Mouse (Mus musculus) liver, postnatal 0 days (tissue): ENCODE data around the gene Lrrc75a. TPM values are rescaled to one million over a fixed set of nuclear protein-coding genes. Genes with fewer than 3 reads are reported as not detected.

Experiments
- ATAC-seq: fragments of 200-750 bp; cut with Nextera tagmentation; 2 replicates; pipeline ENCODE4 v1.8.0; 2017; ENCODE audit warnings: mild to moderate bottlenecking, moderate library complexity
- DNase-seq: peaks from one replicate; pipeline ENCODE4 v3.0.0-alpha.2; 2016
- H3K27ac ChIP-seq: fragments of 300-500 bp; sonication (generic); 2 replicates; pipeline ENCODE4 v1.5.1; 2014; ENCODE audit warnings: antibody characterized with exemption, moderate library complexity, mild to moderate bottlenecking, low read depth
- H3K27me3 ChIP-seq: fragments of 300-500 bp; sonication (generic); 2 replicates; pipeline ENCODE4 v1.6.1; 2014; ENCODE audit warnings: low read length, control low read depth, mixed read lengths; ENCODE audit not compliant: insufficient read depth
- H3K36me3 ChIP-seq: fragments of 300-500 bp; sonication (generic); replicated peaks from 2 replicates; pipeline ENCODE4 v1.6.1; 2014; ENCODE audit warnings: mild to moderate bottlenecking, control low read depth, low read length, moderate library complexity, mixed read lengths; ENCODE audit not compliant: insufficient read depth
- H3K4me1 ChIP-seq: fragments of 300-500 bp; sonication (generic); 2 replicates; pipeline ENCODE4 v1.6.1; 2014; ENCODE audit warnings: antibody characterized with exemption, mild to moderate bottlenecking, control low read depth; ENCODE audit not compliant: insufficient read depth
- H3K4me2 ChIP-seq: fragments of 300-500 bp; sonication (generic); 2 replicates; pipeline ENCODE4 v1.6.1; 2014; ENCODE audit warnings: low read depth, mild to moderate bottlenecking, low read length, moderate library complexity, mixed read lengths
- H3K4me3 ChIP-seq: fragments of 300-500 bp; sonication (generic); 2 replicates; pipeline ENCODE4 v1.5.1; 2014; ENCODE audit warnings: low read depth, low read length
- H3K9ac ChIP-seq: fragments of 300-500 bp; sonication (generic); replicated peaks from 2 replicates; pipeline ENCODE4 v1.6.1; 2014; ENCODE audit warnings: mild to moderate bottlenecking, moderate library complexity
- H3K9me3 ChIP-seq: fragments of 300-500 bp; sonication (generic); 2 replicates; pipeline ENCODE4 v1.6.1; 2016; ENCODE audit warnings: mild to moderate bottlenecking, control low read depth, low read length, mixed read lengths
- CTCF ChIP-seq: sonication (generic); IDR thresholded peaks from 2 replicates; pipeline ENCODE4 v1.5.1; 2016; ENCODE audit warnings: antibody characterized with exemption, low read depth
- EP300 ChIP-seq: IDR thresholded peaks from 2 replicates; pipeline ENCODE4 v1.6.1; 2016; ENCODE audit warnings: antibody characterized with exemption, low read depth, mild to moderate bottlenecking
- whole genome bisulfite sequencing: fragments of 180-500 bp; shearing (Covaris S2); extraction: QIAGEN DNeasy Blood & Tissue Kit; methylation state at CpG from one replicate; pipeline ENCODE4 v1.1.7; 2014; ENCODE audit not compliant: insufficient replicate concordance; 5-methylcytosine and 5-hydroxymethylcytosine counted together
- polyA plus RNA-seq: library from polyadenylated mRNA; unstranded; fragments of >200 nt; fragmentation: Nextera tagmentation; extraction: Ambion mirVana; gene quantifications from 2 replicates; pipeline ENCODE4 v1.2.1, GENCODE M21; 2015

The Lrrc75a gene
- polyA plus RNA-seq, 1 experiment from 2014 or later, result 1.1 TPM

- TF ChIP-seq EP300 (no peak), CTCF (peak; percentile 52)
- Histone ChIP-seq H3K27ac (peak overlapping the region; percentile 96), H3K4me2 (peak overlapping the region; percentile 79), H3K36me3 (peaks cover 39% of the 10 kb centered on the region), H3K9me3 (no peaks in the 10 kb centered on the region), H3K27me3 (no peaks in the 10 kb centered on the region), H3K4me1 (peaks cover 22% of the 10 kb centered on the region), H3K4me3 (peak overlapping the region; percentile 83), H3K9ac (peak overlapping the region; percentile 85)
- WGBS, result under 1% methylated on average over 13 of the region's 13 CpGs
- peak; percentile 50 for DNase-seq
- ATAC-seq, result peak; percentile 18
Measured at GRCm38 (mm10) chr11:62603312-62604056, 44.8 kb downstream of the Lrrc75a start.

- Histone ChIP-seq H3K27ac (peak overlapping the region; percentile 96), H3K4me3 (peak overlapping the region; percentile 83), H3K9me3 (no peaks in the 10 kb centered on the region), H3K9ac (peak overlapping the region; percentile 85), H3K4me2 (peak overlapping the region; percentile 79), H3K36me3 (peaks cover 38% of the 10 kb centered on the region), H3K4me1 (peaks cover 22% of the 10 kb centered on the region), H3K27me3 (no peaks in the 10 kb centered on the region)
- ATAC-seq (peak; percentile 95), DNase-seq (peak; percentile 97)
- TF ChIP-seq EP300 (peak; percentile 75; the same call in 1 of the 2 replicates), CTCF (peak; percentile 38)
- WGBS, result under 1% methylated on average over 58 of the region's 58 CpGs
Measured at GRCm38 (mm10) chr11:62602619-62603311, 45.6 kb downstream of the Lrrc75a start.

GRCm38 (mm10) chr11:62601732-62602618, 46.3 kb downstream of the Lrrc75a start:
- Histone ChIP-seq H3K4me2 (peak overlapping the region; percentile 79), H3K27me3 (no peaks in the 10 kb centered on the region), H3K27ac (peak overlapping the region; percentile 96), H3K36me3 (peaks cover 30% of the 10 kb centered on the region), H3K4me3 (peak overlapping the region; percentile 83), H3K9me3 (no peaks in the 10 kb centered on the region), H3K9ac (peak overlapping the region; percentile 61), H3K4me1 (peaks cover 22% of the 10 kb centered on the region)
- ATAC-seq (peak; percentile 0; the same call in 1 of the 2 replicates), DNase-seq (no peak)
- TF ChIP-seq EP300 (no peak), CTCF (no peak)
- 12% methylated on average over 17 of the region's 17 CpGs for WGBS

DNA sequence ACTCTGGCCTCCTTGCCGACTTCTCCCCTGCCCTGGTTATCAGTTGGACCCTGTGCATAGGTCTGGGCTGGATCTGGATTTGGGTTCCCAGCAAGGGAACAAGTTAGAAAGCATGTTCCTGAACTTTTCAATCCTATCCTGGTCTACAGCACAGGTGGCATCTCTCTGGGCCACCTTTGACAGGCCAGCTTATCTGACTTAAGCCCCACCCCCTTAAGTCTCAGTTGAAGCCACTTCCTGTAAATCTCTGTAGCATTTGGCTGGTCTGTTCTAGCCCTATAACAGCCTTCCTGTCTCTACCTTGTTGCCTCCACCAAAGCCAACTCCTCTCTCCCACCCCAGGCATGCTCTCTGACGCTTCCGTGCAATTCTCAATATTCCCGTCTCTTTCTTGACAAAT, 49.8 kb downstream of the Lrrc75a start:
- Histone ChIP-seq H3K4me1 (peaks cover 6% of the 10 kb centered on the region), H3K27ac (no peak overlapping the region), H3K9ac (no peak overlapping the region), H3K9me3 (no peaks in the 10 kb centered on the region), H3K36me3 (no peaks in the 10 kb centered on the region), H3K27me3 (no peaks in the 10 kb centered on the region), H3K4me2 (no peak overlapping the region), H3K4me3 (no peak overlapping the region)
- ATAC-seq (no peak), DNase-seq (no peak)
- no peak for TF ChIP-seq CTCF
- WGBS, result 81% methylated on average over 4 of the region's 4 CpGs

GRCm38 (mm10) chr11:62591904-62592575, 56.3 kb downstream of the Lrrc75a start:
- ATAC-seq, result peak; percentile 94
- WGBS, result 65% methylated on average over 8 of the region's 8 CpGs
- H3K9me3 ChIP-seq, result no peaks in the 10 kb centered on the region
- peaks cover 5% of the 10 kb centered on the region for H3K4me1 ChIP-seq
- H3K27me3 ChIP-seq, result no peaks in the 10 kb centered on the region
- peaks cover 6% of the 10 kb centered on the region for H3K36me3 ChIP-seq
- H3K4me2 ChIP-seq, result no peak overlapping the region
- TF ChIP-seq EP300 (no peak), CTCF (no peak)
- no peak overlapping the region for H3K9ac ChIP-seq
- no peak overlapping the region for H3K4me3 ChIP-seq
- H3K27ac ChIP-seq, result peak overlapping the region; percentile 39; the same call in 1 of the 2 replicates
- DNase-seq, result peak; percentile 72
